Mouse (Mus musculus): ENCODE results near the gene Chad. TPM values are rescaled to one million over a fixed set of nuclear protein-coding genes. Genes with fewer than 3 reads are reported as not detected.

Gene Chad
- polyA plus RNA-seq (2015; fragmentation: Nextera tagmentation; extraction: Ambion mirVana): 2.0 and 2.1 TPM in 2 replicates

DNA sequence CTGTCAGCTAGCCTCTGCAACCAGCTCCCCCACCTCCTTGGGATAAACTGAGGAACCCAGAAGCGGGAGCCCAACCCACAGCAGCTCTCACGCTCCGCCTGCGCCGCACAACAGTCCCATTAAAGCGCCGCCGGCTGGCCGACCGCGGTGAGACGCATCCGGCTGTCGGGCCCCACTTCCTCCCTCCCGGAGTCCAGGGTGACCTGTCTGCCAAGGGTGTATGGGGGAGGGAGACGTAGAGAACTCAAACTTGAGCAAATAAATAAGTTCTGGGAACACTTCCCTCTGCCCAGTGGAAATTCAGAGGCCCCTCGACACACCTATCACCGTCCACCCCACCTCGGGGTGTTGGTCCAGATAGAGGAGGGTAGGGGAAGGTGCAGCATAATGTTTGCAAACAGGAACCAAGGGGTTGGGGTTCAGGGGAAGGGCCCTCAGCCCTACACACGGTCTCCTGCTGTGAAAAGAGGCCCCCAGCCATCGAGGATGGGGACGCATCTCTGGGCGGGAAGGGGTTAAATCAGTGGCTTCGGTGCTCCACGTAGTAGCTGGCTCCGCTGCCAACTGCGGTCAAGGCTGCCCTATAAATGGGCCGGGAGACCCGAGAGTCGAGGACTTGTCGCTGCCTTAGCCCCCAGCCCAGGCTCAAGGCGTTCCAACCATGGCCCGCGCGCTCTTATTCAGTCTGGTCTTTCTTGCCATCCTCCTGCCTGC, at the start of gene Chad:
Gene Chad (plus strand): TSS at position 611 of the 714 bp plus-strand sequence.
- Histone ChIP-seq H3K27me3 (ENCODE audit: control insufficient read depth, insufficient read depth, low read length) (peaks cover 6% of the 10 kb centered on the region; the same call in 1 of the 2 replicates), H3K4me3 (ENCODE audit: low read length) (peak within 1 kb of the TSS; percentile 32)
- WGBS: 7% methylated on average over 35 of the region's 35 CpGs

DNA sequence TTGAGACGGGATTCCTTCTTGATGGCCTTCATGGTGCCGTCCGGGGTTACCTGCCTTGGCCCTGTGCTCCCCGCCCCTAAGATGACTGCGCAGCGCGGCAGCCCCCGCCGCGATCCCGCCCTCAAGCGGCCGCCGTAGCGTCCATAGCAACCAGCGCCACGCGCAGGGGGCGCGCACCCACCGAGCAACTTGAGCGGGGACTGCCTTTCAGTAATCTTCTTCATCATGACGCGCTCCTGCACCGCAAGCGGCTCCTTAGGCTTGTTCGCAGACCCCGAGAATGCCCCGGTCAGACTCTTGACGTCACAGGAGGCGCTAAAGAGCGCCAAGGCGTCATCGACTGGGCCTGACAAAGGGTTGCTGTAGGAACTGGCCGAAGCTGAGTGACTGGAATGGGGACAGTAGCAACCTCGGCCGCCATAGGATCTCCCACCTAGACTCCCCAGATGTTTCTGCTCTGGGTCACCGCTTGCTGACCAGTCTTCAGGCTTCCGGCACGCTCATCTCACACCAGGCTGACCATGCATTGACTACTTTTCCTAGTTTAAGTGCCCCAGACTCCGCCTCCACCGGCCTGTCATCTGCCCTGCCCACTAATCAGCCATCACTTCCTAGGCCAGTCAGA, 43.5 kb upstream of the Chad start, which contains the start of gene Mycbpap:
Gene Mycbpap (minus strand): TSS at position 524 of the 625 bp plus-strand sequence.
- H3K4me3 ChIP-seq (ENCODE audit: low read length): peak within 1 kb of the TSS; percentile 63
- under 1% methylated on average over 42 of the region's 42 CpGs for WGBS
- peaks cover 18% of the 10 kb centered on the region for H3K4me1 ChIP-seq (ENCODE audit: control insufficient read depth, insufficient read depth, low read length)
- H3K4me2 ChIP-seq (ENCODE audit: low read depth, low read length): peak within 1 kb of the TSS; percentile 91
- H3K36me3 ChIP-seq (ENCODE audit: control insufficient read depth, insufficient read depth): no peaks in the 10 kb centered on the region
- H3K9ac ChIP-seq (ENCODE audit: low read length): peak within 1 kb of the TSS; percentile 72
- H3K27me3 ChIP-seq (ENCODE audit: control insufficient read depth, insufficient read depth, low read length): no peaks in the 10 kb centered on the region
- H3K27ac ChIP-seq (ENCODE audit: low read length): peak within 1 kb of the TSS; percentile 19
- ATAC-seq (replicated peaks; ENCODE audit: extremely low read depth, insufficient read depth, low FRiP score): peak; percentile 76
- no peaks in the 10 kb centered on the region for H3K9me3 ChIP-seq (replicated peaks; ENCODE audit: control insufficient read depth, low read length)

More for the DNA sequence above, at the start of gene Chad:
- Histone ChIP-seq H3K4me2 (ENCODE audit: low read depth, low read length) (peak within 1 kb of the TSS; percentile 69), H3K4me1 (ENCODE audit: control insufficient read depth, insufficient read depth, low read length) (peaks cover 15% of the 10 kb centered on the region), H3K36me3 (ENCODE audit: control insufficient read depth, insufficient read depth) (no peaks in the 10 kb centered on the region), H3K9me3 (replicated peaks; ENCODE audit: control insufficient read depth, low read length) (no peaks in the 10 kb centered on the region), H3K27ac (ENCODE audit: low read length) (no peak within 1 kb of the TSS), H3K9ac (ENCODE audit: low read length) (peak within 1 kb of the TSS; percentile 66)
- ATAC-seq (replicated peaks; ENCODE audit: extremely low read depth, insufficient read depth, low FRiP score): peak; percentile 64

DNA sequence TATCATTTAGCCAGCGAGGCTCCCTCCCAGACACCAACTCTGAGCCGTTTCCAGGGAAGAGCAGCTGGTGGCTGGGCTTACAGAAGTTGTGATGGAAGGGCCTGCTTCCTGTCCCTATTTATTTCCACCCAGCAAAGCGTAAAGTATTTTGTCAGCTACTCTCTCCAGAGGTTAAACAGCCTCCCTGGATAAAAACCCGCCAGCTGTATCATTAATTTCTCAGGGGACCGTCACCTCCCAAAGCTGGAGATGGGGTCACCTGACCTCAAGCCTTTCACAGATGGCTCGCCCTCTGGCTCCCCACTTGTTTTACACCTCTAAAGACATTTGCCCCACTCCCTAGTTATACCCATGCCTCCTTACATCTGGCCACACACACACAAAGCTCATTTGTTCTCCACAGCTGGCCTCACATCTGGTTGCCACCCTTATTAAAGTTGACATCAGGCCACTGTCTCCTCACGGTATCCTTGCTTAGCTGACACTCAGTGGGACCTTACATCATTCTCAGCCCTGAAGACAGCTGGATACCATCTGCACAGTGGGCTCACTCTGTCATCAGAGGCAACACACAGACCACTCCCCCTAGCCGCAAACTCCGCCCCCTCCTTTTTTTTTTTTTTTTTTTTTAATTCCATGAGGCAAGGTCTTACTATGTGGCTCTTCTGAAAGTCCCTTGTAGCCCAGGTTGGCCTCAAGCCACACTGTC, 38.5 kb upstream of the Chad start:
- Histone ChIP-seq H3K27me3 (ENCODE audit: control insufficient read depth, insufficient read depth, low read length) (no peaks in the 10 kb centered on the region), H3K4me1 (ENCODE audit: control insufficient read depth, insufficient read depth, low read length) (peaks cover 10% of the 10 kb centered on the region), H3K27ac (ENCODE audit: low read length) (no peak overlapping the region), H3K36me3 (ENCODE audit: control insufficient read depth, insufficient read depth) (no peaks in the 10 kb centered on the region), H3K9me3 (replicated peaks; ENCODE audit: control insufficient read depth, low read length) (no peaks in the 10 kb centered on the region), H3K9ac (ENCODE audit: low read length) (no peak overlapping the region), H3K4me3 (ENCODE audit: low read length) (no peak overlapping the region), H3K4me2 (ENCODE audit: low read depth, low read length) (no peak overlapping the region)
- 55% methylated on average over 9 of the region's 9 CpGs for WGBS
- ATAC-seq (replicated peaks; ENCODE audit: extremely low read depth, insufficient read depth, low FRiP score): no peak

DNA sequence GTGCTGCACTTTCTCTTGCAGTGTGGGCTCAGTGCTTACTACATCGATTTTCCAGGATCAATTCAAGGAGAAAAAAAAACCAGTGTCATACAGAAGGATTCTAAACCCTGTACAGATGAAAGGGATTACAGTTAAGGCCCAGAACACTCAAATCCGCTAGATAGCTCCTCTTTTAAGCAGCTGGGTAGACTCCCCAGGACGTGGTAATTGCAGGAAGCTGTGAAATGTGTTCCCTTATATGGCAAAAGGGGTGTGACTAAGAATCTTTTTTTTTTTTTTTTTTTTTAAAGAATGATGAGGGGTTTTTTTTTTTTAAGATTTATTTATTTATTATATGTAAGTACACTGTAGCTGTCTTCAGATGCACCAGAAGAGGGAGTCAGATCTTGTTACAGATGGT, 36.0 kb upstream of the Chad start:
- Histone ChIP-seq H3K4me1 (ENCODE audit: control insufficient read depth, insufficient read depth, low read length) (no peaks in the 10 kb centered on the region), H3K27me3 (ENCODE audit: control insufficient read depth, insufficient read depth, low read length) (no peaks in the 10 kb centered on the region), H3K9me3 (replicated peaks; ENCODE audit: control insufficient read depth, low read length) (no peaks in the 10 kb centered on the region), H3K27ac (ENCODE audit: low read length) (no peak overlapping the region), H3K4me3 (ENCODE audit: low read length) (no peak overlapping the region), H3K4me2 (ENCODE audit: low read depth, low read length) (no peak overlapping the region), H3K36me3 (ENCODE audit: control insufficient read depth, insufficient read depth) (no peaks in the 10 kb centered on the region), H3K9ac (ENCODE audit: low read length) (no peak overlapping the region)
- WGBS: 63% methylated on average over 3 of the region's 3 CpGs
- ATAC-seq (replicated peaks; ENCODE audit: extremely low read depth, insufficient read depth, low FRiP score): no peak

DNA sequence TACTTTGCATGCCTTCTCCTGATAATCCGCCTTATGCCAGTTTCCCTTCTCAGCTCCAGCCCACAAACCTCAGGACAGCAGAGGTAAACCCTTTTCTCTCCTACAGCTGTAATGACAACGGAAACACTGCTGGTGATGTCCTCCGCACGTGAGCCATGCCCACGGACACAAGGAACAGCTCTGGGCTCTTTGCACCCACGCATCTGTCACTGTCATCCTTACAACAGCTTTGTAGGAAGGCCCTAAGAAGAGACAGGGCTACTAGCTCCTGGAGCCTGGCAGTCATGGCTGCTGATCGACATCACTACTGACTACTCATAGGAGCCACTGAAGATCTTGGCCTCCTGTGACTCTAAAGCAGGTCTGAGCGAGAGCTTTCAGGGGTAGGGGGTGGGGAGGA, 31.7 kb upstream of the Chad start:
- H3K4me3 ChIP-seq (ENCODE audit: low read length): no peak overlapping the region
- H3K4me1 ChIP-seq (ENCODE audit: control insufficient read depth, insufficient read depth, low read length): 0 out of 2 replicates have a peak, but pooled peaks cover 3% of the 10 kb centered on the region
- no peaks in the 10 kb centered on the region for H3K27me3 ChIP-seq (ENCODE audit: control insufficient read depth, insufficient read depth, low read length)
- ATAC-seq (replicated peaks; ENCODE audit: extremely low read depth, insufficient read depth, low FRiP score): no peak
- H3K36me3 ChIP-seq (ENCODE audit: control insufficient read depth, insufficient read depth): no peaks in the 10 kb centered on the region
- no peaks in the 10 kb centered on the region for H3K9me3 ChIP-seq (replicated peaks; ENCODE audit: control insufficient read depth, low read length)
- H3K27ac ChIP-seq (ENCODE audit: low read length): no peak overlapping the region
- no peak overlapping the region for H3K4me2 ChIP-seq (ENCODE audit: low read depth, low read length)
- no peak overlapping the region for H3K9ac ChIP-seq (ENCODE audit: low read length)
- 76% methylated on average over 8 of the region's 8 CpGs for WGBS

DNA sequence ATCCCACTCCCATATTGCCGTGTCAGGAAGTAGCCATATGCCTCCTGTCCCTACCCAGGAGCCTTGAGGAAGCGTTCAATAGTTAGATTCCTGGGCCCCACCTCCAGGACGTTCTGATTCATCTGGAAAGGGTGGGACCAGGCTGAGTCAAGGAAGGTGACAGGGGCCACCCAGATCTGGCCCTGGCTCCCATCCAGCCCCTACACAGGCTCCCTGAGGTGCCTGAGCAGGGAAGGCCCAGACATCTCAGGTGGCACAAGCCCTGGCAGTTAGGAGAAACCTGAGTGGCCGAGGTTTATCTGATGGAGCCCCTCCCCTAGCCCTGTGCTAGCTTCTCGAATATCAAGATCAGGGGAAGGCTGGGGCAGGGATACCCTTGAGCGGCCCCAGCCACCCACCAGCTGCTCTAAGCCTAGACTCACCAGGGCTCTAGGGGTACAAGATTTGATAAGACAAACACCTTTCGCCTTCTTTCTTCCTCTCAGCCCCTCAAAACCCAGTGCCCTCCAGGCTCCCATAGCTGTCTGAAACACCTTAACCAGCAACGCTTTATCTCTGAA, 26.0 kb upstream of the Chad start:
- H3K4me3 ChIP-seq (ENCODE audit: low read length): no peak overlapping the region
- no peaks in the 10 kb centered on the region for H3K9me3 ChIP-seq (replicated peaks; ENCODE audit: control insufficient read depth, low read length)
- no peaks in the 10 kb centered on the region for H3K27me3 ChIP-seq (ENCODE audit: control insufficient read depth, insufficient read depth, low read length)
- ATAC-seq (replicated peaks; ENCODE audit: extremely low read depth, insufficient read depth, low FRiP score): no peak
- 58% methylated on average over 8 of the region's 8 CpGs for WGBS
- H3K9ac ChIP-seq (ENCODE audit: low read length): no peak overlapping the region
- H3K4me2 ChIP-seq (ENCODE audit: low read depth, low read length): no peak overlapping the region
- 0 out of 2 replicates have a peak, but pooled peaks cover 5% of the 10 kb centered on the region for H3K36me3 ChIP-seq (ENCODE audit: control insufficient read depth, insufficient read depth)
- 0 out of 2 replicates have a peak, but pooled peaks cover 3% of the 10 kb centered on the region for H3K4me1 ChIP-seq (ENCODE audit: control insufficient read depth, insufficient read depth, low read length)
- no peak overlapping the region for H3K27ac ChIP-seq (ENCODE audit: low read length)

DNA sequence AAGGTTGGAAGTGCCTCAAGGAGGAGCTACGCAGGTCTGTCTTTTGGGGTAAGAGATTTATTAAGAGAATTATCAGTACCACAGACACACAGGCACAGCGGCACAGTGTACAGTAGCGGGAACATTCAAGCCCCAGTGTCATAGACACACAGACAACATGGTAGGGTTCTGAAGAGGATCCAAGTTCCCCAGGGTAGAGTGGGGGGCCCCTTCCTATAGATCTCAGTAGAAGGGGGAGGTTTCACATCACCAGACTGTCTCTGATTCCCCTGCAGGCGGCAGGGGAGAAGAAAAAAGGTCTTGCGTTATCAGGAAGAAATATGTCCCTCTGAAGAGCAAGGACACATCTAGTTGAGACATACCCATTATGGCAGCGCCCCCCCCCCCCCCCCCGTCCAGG, 25.1 kb upstream of the Chad start:
- Histone ChIP-seq H3K4me1 (ENCODE audit: control insufficient read depth, insufficient read depth, low read length) (0 out of 2 replicates have a peak, but pooled peaks cover 3% of the 10 kb centered on the region), H3K4me3 (ENCODE audit: low read length) (no peak overlapping the region), H3K9me3 (replicated peaks; ENCODE audit: control insufficient read depth, low read length) (no peaks in the 10 kb centered on the region), H3K27me3 (ENCODE audit: control insufficient read depth, insufficient read depth, low read length) (no peaks in the 10 kb centered on the region), H3K27ac (ENCODE audit: low read length) (no peak overlapping the region), H3K36me3 (ENCODE audit: control insufficient read depth, insufficient read depth) (0 out of 2 replicates have a peak, but pooled peaks cover 5% of the 10 kb centered on the region), H3K4me2 (ENCODE audit: low read depth, low read length) (no peak overlapping the region), H3K9ac (ENCODE audit: low read length) (no peak overlapping the region)
- no peak for ATAC-seq (replicated peaks; ENCODE audit: extremely low read depth, insufficient read depth, low FRiP score)
- 80% methylated on average over 7 of the region's 7 CpGs for WGBS

DNA sequence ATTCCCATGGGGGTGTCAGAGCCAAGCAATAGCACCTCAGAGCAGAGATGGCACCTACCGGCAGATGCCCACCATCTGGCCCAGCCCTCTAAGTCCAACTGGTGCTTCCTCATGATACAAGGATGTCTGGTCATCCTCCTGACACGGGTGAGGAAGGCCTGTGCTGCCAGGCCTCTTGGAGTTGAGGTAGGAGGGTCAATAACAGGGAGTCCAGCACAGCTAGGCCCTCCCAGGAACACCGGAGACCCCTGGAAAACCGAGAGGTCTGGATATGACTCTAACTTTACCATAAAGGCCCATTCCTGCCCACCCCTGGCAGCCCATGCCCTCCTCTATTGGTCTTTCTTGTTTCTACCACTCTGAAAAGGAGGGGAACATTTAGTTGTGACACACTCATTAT, 22.4 kb upstream of the Chad start:
- Histone ChIP-seq H3K9ac (ENCODE audit: low read length) (no peak overlapping the region), H3K9me3 (replicated peaks; ENCODE audit: control insufficient read depth, low read length) (no peaks in the 10 kb centered on the region), H3K4me3 (ENCODE audit: low read length) (no peak overlapping the region), H3K4me2 (ENCODE audit: low read depth, low read length) (no peak overlapping the region), H3K27me3 (ENCODE audit: control insufficient read depth, insufficient read depth, low read length) (no peaks in the 10 kb centered on the region), H3K4me1 (ENCODE audit: control insufficient read depth, insufficient read depth, low read length) (0 out of 2 replicates have a peak, but pooled peaks cover 2% of the 10 kb centered on the region), H3K27ac (ENCODE audit: low read length) (no peak overlapping the region), H3K36me3 (ENCODE audit: control insufficient read depth, insufficient read depth) (0 out of 2 replicates have a peak, but pooled peaks cover 5% of the 10 kb centered on the region)
- ATAC-seq (replicated peaks; ENCODE audit: extremely low read depth, insufficient read depth, low FRiP score): no peak
- WGBS: 86% methylated on average over 4 of the region's 4 CpGs
